Comparison of ENCODE assay signal across 16 mouse cellular contexts in the genomic region with DNA sequence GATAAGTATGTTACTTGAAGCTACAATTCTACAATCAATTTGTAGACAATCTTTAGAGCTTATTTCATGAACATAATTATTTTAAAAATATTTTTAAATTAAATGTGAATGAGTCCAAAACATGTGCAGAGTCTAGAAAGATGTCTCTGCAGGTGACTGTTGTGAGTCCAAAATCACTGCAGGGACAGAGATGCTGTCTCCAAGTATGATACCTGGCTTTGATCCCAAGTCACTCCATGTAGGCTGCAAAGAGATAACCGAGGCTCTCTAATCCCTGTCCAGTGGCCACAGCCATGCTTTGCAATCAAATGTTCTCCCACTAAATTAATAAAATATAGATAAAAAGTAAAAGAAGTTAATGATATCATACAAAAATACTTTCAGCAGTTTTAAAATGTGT.
"Had no signal": no experiment of that assay in that cellular context is flagged by ENCODE, and none has a peak within 500 bp of the region (broad histone marks: within the 10 kb centered on the region; RNA-seq: fewer than 3 reads in every experiment).

No protein-coding gene starts in this region.

- ATAC-seq: lung, postnatal 0 days; midbrain, embryonic 13.5 days; midbrain, embryonic 15.5 days had no signal

- DNase-seq: lung, adult 2 months; lung, postnatal 14 days; lung, postnatal 36 days; right cerebral cortex, postnatal 14 days; thymus, adult 2 months; thymus, postnatal 25 days; thymus, postnatal 4 days had no signal

- H3K27ac ChIP-seq: lung, embryonic 15.5 days; macrophage; midbrain, embryonic 13.5 days; midbrain, embryonic 15.5 days; neural tube, embryonic 12.5 days; stomach, embryonic 15.5 days; stomach, postnatal 0 days had no signal

- H3K4me3 ChIP-seq: lung, embryonic 15.5 days; megakaryocyte, embryonic 14.5 days; midbrain, embryonic 13.5 days; midbrain, embryonic 15.5 days; neural tube, embryonic 12.5 days; stomach, embryonic 15.5 days had no signal
